Mouse (Mus musculus): ENCODE measurements around the gene Oosp3. TPM values are rescaled to one million over a fixed set of nuclear protein-coding genes. Genes with fewer than 3 reads are reported as not detected.

The Oosp3 gene
- polyA plus RNA-seq (2012; rRNA removed) = not detected in 2 replicates

GRCm38 (mm10) chr19:11696755-11697154 is at the start of gene Oosp3:
Gene Oosp3 (plus strand): TSS chr19:11697055.

GRCm38 (mm10) chr19:11660459-11660858 is 36.4 kb upstream of the Oosp3 start, which contains the start of gene Oosp2:
Gene Oosp2 (minus strand): TSS chr19:11660559.

GRCm38 (mm10) chr19:11690839-11691238 is 6.0 kb upstream of the Oosp3 start, which contains the start of gene Oosp1:
Gene Oosp1 (minus strand): TSS chr19:11691150.

GRCm38 (mm10) chr19:11747298-11747697 is 50.4 kb downstream of the Oosp3 start, which contains the start of gene Gif:
Gene Gif (plus strand): TSS chr19:11747554.

Other genes starting within 250 kb of the Oosp3 start
- 2.6 and 3.3 TPM in 2 replicates for gene Ms4a6c, start 227.7 kb upstream of the Oosp3 start, polyA plus RNA-seq (2012; rRNA removed)
- gene Gm8369, start 211.1 kb upstream of the Oosp3 start, polyA plus RNA-seq (2012; rRNA removed) = 0.04 and 0.10 TPM in 2 replicates
- 2.4 and 2.9 TPM in 2 replicates for gene Ms4a6b, start 180.5 kb upstream of the Oosp3 start, polyA plus RNA-seq (2012; rRNA removed)
- 0.20 and 0.32 TPM in 2 replicates for gene Ms4a4d, start 160.3 kb upstream of the Oosp3 start, polyA plus RNA-seq (2012; rRNA removed)
- 1.1 and 1.9 TPM in 2 replicates for gene Ms4a6d, start 92.2 kb upstream of the Oosp3 start, polyA plus RNA-seq (2012; rRNA removed)
- gene Ms4a2, start 73.3 kb upstream of the Oosp3 start, polyA plus RNA-seq (2012; rRNA removed) = 0.19 TPM in 1 of 2 replicates, not detected in the other
- gene Ms4a3, start 56.2 kb upstream of the Oosp3 start, polyA plus RNA-seq (2012; rRNA removed) = 0.25 and 0.50 TPM in 2 replicates
- not detected in 2 replicates for gene Oosp2, start 36.5 kb upstream of the Oosp3 start, polyA plus RNA-seq (2012; rRNA removed)
- gene Oosp1, start 5.9 kb upstream of the Oosp3 start, polyA plus RNA-seq (2012; rRNA removed) = not detected in 2 replicates
- not detected in 2 replicates for gene Gif, start 50.5 kb downstream of the Oosp3 start, polyA plus RNA-seq (2012; rRNA removed)
- gene Mrpl16, start 73.3 kb downstream of the Oosp3 start, polyA plus RNA-seq (2012; rRNA removed) = 36.8 and 39.9 TPM in 2 replicates
- 11.3 and 13.5 TPM in 2 replicates for gene Stx3, start 122.3 kb downstream of the Oosp3 start, polyA plus RNA-seq (2012; rRNA removed)
- not detected in 2 replicates for gene Olfr1417, start 142.2 kb downstream of the Oosp3 start, polyA plus RNA-seq (2012; rRNA removed)
- not detected in 2 replicates for gene Olfr1418, start 164.0 kb downstream of the Oosp3 start, polyA plus RNA-seq (2012; rRNA removed)
- not detected in 2 replicates for gene Olfr1419, start 178.1 kb downstream of the Oosp3 start, polyA plus RNA-seq (2012; rRNA removed)
- gene Olfr1420, start 189.5 kb downstream of the Oosp3 start, polyA plus RNA-seq (2012; rRNA removed) = not detected in 2 replicates
- gene Patl1, start 215.3 kb downstream of the Oosp3 start, polyA plus RNA-seq (2012; rRNA removed) = 27.2 and 36.1 TPM in 2 replicates